Mouse (Mus musculus) kidney, adult 11 months (tissue): ENCODE measurements at regions not wholly inside any gene's neighbourhood (a gene's known extent, or its start where the extent isn't known, plus 50 kb on each side); places are given as distances from the start of the nearest gene placed in this dataset.
"Not testable (repeated sequence)": the region's sequence is repeated elsewhere in the genome, so short reads cannot be mapped to it uniquely, and the experiment has no call there.

Experiments used
- DNase-seq: peaks from one replicate; pipeline ENCODE4 v3.0.0; 2022

DNA sequence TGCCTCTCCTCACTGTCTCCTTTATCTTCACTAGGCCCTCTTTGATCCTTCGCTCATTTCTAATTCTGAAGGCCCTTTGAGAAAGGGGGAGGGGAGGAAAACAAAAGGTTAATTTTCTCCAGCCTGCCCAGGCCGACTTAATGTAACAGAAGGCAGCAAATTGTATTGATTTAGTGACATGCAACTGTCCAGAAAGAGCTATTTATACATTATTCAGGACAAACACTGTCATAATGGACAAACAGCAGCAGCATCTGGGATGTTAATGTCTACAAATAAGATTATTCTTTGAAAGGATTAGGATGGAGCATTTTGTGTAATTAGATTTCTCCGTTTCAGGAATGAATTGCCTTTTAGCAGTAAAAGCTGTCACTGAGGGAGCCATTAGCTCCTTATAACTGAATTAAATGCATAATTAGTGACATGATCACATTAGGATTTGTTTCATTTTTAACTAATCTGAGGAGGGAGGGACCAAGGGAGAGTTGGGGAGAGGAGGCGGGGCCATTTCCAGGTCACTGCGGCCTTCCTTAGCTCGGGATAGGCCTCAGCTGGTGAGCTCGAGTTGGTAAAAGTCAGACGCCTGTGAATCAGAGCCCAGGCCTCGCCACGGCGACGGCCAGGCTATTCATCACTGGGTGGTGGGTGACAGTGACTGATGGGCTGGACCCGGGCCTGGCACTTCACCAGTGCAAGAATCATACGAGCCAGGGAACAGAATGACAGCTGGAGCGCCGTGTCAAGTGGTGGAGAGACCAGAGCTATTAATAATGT is 167.7 kb downstream of the Nkx6-1 start:
- DNase-seq = no peak

DNA sequence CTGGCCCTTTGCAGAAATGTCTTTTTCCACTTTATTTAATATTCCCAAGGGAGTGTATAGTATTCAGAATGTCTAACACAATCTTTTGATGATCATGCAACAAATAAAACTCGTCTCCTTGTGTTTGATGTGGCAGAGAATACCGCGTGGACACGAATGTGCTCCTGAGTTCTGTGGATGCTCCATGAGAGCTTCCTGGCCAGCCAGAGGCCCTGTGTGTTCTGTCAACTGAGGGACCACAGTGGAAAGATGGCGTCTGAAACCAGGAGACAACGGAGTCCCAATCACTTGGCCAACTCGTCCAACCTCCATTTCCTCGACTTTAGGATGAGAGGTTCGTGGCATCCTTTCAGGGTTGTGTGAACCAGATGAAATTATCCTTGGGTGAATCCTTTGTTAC is 168.6 kb downstream of the Nkx6-1 start:
- no peak for DNase-seq

DNA sequence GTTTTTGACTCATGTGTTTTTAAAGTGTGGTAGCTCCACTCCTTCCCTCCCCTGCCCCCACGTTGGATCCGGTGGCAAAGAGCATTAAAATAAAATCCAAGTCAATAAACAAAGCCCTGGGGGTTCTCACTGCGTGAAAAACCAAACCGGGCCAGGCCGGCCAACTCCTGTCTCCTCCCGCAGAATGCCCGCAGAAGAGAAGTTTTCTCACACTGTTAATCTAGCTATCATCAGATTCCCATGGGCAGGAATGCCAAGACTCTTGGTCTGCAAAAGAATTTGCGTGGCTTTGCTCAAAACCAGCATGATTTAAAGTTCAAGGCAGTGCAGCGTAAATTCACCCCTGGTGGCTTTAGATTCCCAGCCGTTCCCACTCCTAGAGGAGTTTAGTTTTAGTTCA is 219.0 kb downstream of the Nkx6-1 start:
- DNase-seq = no peak

DNA sequence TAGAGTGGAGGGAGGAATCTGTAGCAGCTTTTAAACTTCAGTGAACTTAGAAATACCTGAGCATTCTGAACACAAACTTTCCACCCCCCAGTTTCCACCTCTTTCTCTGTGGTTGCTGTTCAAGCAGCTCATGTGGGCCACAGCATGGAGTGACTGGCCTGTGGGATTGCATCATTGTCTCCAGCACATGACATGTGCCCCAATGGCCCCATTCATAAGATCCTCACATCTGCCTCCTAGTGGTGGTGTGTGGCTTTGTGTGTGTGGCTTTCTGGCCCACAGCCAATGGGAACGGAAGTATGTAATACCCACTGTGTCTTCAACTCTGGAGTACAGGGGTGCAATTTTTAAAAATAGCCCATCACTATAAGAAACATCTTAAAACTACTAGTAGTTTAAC is 223.0 kb downstream of the Nkx6-1 start:
- DNase-seq = no peak

DNA sequence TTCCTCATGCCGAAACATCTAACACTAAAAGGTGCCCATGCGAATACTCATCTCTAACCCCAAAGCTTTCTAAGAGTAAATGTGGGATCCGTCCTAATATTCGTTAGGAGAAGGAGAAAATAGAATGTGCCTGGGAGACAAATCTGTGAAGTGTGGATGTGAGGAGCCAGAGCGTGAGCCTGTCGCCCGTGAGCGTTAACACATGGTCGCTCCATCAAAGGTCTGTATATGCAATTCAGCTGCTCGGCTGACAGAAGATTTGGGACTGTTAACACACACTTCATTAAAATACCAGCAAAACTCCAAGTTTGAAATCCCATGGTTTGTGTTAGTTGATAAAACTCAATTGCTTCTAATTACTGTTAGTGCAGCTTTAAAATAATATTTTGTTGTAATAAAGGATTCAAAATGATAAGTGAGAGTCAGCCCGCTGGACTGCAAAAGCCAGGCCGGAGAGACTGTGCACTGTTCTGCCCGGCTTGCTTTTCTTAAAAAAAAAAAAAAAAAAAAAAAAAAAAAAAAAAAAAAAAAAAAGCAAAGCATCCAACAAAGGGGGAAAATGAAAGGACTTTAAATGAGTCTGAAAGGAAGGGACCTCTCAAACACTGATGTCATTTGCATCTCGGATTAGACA is 227.0 kb downstream of the Nkx6-1 start:
- DNase-seq = no peak

DNA sequence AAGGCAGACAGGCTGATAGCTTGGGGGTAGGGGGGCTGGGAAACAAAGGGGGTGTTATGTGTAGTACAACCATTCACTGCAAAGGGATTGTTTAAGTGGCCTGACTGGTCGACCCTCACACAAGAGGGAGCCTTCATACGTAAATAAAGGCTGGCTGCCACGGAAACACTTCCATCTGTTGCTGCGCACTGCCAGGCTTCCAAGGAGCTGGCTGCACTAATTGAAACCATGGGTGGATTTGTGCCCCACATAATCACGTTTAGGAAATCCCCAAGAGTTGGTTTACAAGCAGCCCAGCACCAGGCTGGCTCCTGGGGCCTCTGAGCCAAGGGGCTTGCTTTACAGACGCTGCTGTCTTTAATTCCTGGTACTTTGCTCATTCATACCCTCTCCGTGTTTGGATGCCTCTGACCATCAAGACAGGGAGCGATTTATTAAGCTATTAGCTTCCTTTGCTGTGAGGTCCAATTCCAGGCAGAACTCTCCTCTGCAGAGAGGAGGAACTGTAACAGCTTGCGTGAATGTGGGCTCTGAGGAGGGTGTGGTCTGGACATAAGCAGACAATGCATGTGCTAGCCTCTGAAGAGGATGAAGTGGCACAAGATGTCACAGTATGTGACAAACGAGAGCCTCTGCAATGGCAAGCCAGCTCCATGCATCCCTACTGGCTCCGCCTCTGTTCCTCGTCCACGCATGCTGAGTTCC is 238.6 kb downstream of the Nkx6-1 start:
- no peak for DNase-seq

DNA sequence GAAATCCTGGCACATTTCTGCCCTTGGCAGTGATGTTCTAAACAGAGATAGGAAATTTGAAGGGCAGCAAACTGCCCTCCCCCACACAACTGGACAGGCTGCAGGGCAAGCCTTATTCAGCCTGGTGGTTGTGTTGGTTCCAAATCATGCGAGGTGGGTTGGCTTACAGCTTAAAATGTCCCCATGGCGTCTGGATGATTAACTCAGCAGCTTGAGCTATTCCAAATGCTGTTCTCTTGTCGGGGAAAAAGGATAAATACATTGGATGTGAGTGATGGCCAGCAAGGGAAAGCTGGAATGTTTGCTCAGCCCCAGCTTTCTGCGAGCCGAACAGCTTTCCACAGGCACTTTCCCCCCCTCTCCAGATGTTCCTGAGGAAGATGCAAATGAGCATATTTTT is 280.5 kb downstream of the Nkx6-1 start:
- no peak for DNase-seq

DNA sequence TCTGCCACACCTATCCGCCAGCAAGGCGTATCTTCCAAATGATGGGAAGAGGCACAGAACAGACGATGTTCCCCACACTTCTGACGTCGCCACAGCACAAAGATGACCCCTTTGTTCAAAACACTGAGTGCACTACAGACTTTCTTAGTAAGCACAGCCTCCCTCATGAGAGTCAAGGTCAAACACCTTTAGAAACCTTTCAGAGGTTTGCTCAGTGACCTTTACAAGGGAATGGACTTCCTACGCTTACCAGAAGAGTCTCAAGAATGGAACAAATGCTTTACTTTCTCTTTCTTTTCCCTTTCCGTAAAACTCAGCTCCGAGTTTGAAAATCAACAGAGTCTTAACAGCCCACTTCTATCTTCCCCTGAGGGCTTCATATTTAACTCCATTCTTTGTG is 283.4 kb downstream of the Nkx6-1 start:
- DNase-seq = no peak

DNA sequence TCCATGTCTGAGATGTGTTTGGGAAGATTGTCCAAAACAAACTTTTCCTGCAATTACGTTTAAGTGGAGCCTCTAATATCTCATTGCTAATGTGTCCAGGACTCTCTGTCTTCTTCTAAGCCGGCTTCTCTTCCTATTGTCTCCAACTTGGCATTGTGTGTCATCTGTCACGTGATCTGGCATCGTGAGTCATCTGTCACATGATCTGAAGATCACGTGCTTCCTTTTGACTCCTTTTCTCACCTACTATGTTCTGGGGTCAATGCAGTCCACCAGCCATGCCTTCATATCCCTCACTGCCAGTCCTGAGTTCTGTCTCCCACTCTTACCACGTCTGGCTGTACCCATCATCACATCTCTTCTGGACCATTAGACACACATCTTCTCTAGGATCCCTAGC is 288.1 kb downstream of the Nkx6-1 start:
- no peak for DNase-seq

DNA sequence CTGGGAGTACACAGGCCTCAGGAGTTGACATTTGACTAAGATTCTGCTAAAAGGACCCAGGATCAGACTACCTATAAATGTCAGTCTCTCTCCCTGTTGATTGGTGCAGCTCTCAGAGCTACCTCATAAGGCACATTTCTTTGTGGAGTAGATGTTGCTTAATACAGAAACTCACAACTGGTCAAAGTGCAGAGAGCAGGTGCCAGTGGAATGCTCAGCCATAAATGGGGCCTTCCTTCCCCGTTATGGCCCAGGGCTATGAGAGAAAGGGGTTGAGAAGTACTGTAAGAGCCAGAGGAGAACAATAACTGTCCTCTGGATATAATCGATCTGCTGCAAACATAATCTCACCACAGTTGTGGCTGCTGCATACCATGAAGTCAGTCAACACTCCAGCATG is 290.7 kb downstream of the Nkx6-1 start:
- DNase-seq = no peak

DNA sequence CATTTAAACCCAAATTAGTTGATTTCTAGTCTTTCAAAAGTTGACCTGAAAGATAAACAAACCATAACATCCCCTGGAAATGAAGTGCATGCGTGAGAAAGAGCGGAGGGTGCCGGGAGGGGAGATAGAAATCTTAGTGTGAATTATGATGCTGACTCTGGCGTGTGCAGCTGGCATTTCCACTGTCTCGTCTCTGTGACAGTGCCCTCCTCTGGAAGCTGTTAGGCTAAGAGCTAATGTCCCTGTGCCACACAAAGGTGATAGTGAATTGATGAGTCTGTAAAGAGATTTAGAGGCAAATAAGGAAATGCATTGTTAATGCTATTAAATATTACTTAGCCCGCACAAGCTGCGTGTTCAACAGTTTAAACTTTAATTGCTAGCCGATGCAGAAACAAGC is 292.6 kb downstream of the Nkx6-1 start:
- no peak for DNase-seq

DNA sequence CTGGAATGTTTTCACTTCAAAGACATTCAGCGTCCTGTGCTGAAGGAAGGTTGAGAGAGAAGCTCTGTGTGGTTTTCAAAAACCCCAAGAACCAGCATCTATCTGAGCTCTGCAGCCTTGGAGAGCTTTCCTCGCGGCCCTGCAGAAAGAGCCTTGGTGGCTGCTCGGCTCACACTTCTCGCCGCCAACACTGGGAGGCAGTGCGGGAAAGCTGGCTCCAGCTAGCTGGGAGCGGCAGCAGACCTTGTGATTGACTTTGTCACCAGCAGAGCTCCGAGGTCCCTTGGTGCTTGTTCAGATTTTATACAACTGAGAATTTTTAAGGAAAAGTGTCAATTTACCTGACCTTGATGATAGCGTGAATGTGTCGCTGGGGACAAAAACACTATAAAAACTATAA is 299.4 kb downstream of the Nkx6-1 start:
- peak; percentile 9 for DNase-seq

DNA sequence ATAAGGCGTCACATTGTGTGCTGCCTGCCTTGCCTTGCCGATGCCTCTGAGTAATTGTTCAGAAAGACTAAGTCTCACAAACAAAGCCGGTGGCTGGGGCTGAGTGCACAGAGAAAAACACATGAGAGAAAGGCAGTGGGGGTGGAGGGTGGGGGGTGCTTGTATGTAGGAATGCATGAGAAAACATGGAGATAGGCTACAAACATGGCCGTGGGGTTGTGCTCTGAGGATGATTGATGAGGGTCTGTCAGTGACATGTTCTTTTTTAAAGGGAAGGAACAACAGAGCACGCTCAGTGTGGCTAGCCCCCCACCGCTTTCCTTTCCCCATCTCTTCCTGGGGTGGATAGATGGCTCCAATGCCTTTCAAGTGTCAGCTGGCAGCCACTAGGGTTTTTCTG is 304.8 kb downstream of the Nkx6-1 start:
- no peak for DNase-seq

DNA sequence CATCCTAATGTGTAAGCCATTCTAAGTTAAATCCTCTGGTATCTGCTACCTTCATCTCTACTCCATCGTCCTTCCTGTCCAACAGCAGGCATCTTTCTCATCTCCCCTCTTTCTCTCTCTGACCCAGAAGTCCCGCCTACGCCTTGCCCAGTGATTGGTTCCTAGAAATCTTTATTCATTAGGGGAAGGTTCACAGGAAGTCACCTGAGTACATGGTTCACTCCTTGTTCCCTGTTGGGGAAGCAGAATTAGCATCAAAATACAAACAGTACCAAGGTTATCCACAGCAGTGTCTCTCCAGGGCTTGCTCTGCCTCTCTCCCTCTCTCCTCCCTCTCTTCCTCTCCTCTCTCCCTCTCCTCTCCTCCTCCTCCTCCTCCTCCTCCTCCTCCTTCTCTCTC is 319.4 kb downstream of the Nkx6-1 start:
- DNase-seq = no peak

DNA sequence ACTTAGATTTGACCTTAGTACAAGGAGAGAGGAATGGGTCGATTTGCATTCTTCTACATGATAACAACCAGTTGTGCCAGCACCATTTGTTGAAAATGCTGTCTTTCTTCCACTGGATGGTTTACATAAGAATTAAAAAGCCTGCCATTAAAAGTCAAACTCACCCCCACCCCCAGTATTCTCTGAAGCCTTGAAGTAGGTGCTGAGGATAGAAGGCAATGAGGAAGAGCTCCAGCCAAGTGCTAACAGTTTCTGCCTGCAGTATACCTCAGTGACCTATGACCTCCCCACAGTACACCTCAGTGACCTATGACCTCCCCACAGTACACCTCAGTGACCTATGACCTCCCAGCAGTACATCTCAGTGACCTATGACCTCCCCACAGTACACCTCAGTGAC is 328.4 kb downstream of the Nkx6-1 start:
- DNase-seq = not testable (repeated sequence)

DNA sequence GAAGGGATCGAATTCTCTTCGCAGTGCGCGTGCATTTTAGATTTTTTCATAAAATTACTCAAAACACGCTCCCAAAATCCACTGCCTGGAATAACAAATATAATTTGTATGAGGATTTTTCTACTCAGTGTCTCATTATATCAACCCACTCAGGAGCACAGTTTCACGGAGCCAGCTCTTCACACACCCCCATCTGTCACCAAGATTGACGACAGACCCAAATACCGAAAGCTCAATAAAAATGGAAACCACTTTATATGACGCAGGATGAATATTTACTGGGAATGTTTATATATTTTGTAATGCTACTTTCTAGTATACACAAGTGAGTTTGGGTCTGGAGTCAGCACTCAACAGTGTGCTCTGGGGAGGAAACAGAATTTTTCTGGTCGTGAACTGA is 333.0 kb downstream of the Nkx6-1 start:
- no peak for DNase-seq

DNA sequence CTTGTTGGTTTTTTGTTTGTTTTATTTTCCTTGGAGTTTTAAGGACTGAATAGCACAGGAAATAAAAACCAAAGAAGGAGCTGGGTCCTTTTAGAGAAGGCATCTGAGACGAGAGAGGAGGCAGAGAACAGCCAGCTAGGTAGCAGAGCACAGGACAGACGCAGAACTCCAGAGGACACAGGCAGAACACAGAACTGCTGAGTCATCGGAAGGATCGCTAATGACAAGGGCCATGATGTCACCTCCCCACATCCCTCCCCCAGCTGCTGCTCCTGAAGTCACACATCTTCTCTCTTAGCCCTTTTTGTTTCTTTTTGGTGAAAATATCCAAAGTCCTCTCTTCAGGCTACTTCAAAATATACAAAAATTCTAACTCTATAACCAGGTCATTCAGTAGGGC is 338.7 kb downstream of the Nkx6-1 start:
- DNase-seq = no peak

DNA sequence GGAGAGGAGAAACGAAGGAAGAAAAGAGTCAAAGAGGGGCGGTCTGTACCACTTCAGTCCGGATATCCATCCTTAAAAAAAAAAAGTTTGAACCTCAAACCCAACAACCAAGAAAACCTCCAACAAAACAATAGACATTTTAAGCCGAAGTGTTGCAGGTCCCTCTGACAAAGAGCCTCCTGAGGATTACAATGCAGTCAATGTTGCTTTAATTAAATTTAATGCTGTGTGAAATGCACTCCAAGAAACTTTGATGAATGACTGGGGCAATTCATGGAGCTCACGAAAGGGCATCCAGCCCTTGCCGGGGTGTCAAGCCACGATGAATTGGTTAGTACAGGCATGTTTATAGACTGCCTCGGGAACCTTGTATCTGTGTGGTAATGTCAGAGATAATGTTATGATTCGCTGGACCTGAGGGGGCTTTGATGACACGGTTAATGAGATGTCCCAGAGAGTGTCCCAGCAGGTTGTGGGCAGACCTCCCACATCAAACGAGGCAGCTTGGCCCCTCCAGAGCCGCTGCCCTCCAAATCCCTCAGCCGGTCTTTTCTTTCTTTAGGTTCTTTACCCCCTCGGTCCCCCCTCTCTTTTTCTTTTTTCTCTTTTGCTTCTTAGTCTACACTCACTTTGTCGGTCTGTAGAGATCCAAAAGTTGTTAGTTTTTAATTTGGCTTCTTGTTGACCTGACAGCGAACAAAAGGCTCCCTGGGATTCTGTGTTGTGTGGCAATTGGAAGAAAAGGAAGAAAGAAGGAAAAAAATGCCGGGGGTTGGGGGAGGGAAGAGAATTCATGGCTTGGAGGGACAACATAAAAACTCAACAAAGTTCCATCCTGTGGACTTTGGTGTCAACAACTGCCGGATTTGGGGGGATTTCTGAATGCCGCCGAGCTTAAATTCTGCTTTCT is 341.5 kb downstream of the Nkx6-1 start:
- DNase-seq = no peak

DNA sequence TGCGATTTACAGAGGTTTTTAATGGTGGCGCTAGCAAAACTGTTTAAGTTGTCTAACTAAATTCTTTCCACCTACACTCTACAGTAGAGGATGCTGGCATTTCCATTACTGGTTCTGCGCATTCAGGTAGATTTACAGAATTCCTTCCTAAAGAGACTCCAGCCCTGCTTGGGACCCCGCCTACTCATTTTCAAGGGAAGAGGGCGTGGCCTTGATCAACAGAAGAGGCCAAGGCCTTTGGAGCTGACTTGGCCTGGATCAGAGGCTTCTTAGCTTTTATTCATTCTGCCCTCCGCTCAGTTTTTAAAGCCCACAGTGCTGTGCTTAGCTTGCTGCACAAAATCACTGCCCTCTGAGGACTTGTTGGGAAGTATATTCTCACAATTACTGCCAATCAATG is 364.8 kb downstream of the Nkx6-1 start:
- DNase-seq = no peak

DNA sequence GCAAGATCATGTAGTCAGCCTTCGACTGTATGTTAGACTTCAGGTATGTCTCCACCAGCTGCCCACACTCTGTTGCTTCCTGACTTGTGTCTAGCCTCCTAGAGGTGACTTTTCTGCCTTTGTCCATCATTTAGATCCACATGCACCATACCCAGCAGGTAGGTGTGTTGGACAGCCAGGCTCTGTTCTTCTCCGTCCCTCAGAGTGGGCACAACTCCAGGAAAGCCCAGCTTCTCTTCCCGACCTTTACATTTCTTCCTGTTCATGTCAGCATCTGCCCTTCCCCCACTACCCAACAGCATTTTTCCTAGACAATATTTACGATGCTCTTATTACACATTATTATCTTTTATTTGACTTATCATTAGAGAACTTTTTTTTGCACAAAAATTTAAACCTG is 366.4 kb downstream of the Nkx6-1 start:
- DNase-seq = no peak

DNA sequence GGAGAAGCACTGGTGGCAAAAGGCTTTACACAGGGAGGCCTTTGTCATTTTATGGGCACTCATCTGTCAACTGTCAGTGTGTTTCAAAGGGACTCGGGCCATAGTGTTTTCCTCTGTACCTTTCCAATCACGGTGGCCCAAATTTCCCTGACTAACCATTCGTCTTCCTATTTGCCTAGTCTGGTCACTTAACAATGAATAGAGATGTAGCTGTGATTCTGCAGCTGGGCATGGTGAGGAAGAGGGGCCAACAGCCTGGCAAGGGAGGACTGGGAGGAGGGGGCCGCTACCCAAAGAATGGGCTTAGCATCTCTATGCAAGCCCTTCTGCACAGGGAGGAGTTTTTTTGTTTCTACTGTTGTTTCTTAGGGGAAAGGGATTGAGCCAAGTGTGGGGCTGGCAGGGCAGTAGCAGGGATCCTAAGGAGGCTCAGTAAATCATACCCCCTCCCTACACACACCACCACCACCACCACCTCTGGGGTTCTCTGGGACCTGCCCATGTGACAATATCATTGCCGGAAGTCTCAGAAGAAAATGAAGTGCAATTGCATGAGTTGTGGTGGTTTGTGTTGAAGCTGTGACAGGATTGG is 367.2 kb downstream of the Nkx6-1 start:
- DNase-seq = no peak

DNA sequence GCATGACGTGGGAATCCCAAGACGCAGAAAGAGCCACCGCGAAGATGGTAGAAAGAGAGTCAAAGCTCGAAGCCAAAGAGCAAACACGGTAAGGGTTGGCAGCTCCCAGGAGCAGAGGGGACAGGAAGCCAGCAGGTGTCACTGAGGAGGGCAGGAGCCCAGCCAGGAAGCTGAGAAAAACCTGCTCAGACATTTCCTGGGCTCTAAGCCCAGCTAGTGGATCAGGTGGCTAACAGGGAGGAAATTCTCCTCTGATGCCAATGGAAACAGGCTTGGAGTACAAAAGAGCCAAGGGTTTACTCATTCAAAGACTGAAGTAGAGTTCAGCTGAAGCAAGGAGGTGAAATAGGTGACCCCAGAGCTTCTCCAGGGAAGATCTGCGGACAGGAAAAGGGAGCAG is 368.9 kb downstream of the Nkx6-1 start:
- no peak for DNase-seq

DNA sequence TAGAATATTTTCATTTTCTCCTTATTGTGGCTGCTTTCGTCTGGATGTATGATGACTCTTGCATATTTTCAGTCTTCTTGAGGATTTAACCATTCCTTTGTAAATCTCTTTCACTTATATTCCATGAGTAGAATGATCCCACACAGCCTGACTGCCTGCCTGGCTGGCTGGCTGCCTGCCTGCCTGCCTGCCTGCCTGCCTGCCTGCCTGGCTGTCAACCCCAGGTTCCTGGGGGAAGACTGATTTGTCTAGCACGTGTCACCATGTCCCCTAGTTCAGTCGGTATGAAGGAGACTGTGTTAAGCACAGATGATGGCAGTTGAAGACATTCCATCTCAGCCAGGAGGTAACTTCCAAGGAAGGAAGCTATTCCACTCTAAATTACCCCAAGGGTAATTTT is 370.8 kb downstream of the Nkx6-1 start:
- DNase-seq = no peak
